Mouse (Mus musculus): ENCODE measurements at regions not wholly inside any gene's neighbourhood (a gene's known extent, or its start where the extent isn't known, plus 50 kb on each side); places are given as distances from the start of the nearest gene placed in this dataset.

DNA sequence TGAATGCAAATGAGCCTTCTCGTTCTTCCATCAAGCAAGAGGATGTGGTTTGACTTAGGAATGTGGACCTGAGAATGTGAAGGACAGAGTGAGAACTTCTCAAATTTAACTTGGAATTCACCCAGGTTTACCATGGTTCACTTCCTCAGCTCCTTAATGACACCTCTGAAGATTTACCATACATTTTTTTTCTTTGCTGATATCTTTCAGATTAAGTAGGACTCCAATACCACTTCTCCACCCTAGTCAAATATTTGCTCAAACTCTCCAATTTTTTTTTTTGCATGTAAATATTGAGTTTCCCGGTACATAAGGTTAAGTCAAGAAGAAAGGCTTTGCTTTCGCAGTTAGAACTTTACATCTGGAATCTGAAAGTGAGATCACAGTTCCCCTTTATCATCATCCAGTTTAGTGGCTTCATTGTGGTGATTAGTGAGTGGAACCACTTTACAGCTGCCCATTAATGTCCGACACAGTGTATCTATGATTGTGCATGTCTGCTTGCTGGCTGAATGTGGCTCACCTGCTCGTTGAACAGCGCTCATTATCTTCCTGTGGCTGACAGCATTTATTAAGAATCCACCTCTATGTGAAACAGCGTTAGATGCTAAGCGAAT, 446.0 kb upstream of the Adam34 start:
- 75% methylated on average over 8 of the region's 8 CpGs for WGBS
- no peak for DNase-seq (ENCODE audit: low spot score)
- Histone ChIP-seq H3K36me3 (no peaks in the 10 kb centered on the region), H3K9me3 (replicated peaks) (no peaks in the 10 kb centered on the region), H3K27me3 (ENCODE audit: low read depth, poor library complexity, severe bottlenecking) (no peaks in the 10 kb centered on the region), H3K27ac (no peak overlapping the region), H3K4me1 (no peaks in the 10 kb centered on the region), H3K4me3 (no peak overlapping the region)

DNA sequence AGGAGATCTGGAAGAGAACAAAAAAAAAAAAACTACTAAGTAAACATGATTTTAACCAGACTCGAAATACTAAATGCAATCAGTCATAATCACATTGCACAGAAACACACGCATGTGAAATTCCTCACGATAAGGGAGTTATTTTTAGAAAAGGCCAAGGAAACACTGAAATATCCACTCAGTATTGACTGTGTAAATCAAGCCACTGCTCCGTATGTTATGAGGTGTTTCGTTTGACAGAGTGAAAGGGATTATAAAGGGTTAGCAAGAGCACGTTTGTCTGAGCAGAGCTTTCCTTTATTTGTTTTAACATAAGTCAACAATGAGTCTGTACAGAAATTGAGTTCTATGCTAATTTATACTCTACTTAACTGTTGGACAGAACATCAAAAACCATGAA, 455.3 kb upstream of the Adam34 start:
- Histone ChIP-seq H3K27ac (no peak overlapping the region), H3K4me3 (no peak overlapping the region), H3K27me3 (ENCODE audit: low read depth, poor library complexity, severe bottlenecking) (no peaks in the 10 kb centered on the region), H3K9me3 (replicated peaks) (no peaks in the 10 kb centered on the region), H3K4me1 (no peaks in the 10 kb centered on the region), H3K36me3 (no peaks in the 10 kb centered on the region)
- 64% methylated on average over 6 of the region's 6 CpGs for WGBS
- no peak for DNase-seq (ENCODE audit: low spot score)

DNA sequence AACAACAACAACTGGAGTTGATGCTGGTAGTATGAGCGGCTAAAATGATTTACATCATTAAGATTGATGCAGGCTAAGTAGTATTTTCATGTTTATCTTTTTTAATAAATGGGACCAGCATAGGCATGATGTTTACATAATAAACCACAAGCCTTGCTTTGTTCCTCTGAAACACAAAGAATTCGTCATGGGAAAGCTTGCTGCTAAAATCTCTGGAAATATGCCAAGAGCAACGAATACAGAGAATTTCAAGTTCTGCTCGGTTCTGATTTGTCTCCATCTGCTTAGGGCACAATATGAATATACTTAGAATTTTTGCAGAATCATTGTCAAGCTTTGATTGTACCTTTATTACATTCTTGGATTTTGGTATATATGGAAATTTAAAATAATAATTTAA, 467.2 kb upstream of the Adam34 start:
- H3K36me3 ChIP-seq = no peaks in the 10 kb centered on the region
- H3K9me3 ChIP-seq (replicated peaks) = no peaks in the 10 kb centered on the region
- no peaks in the 10 kb centered on the region for H3K4me1 ChIP-seq
- H3K27ac ChIP-seq = no peak overlapping the region
- 93% methylated on average over 4 of the region's 4 CpGs for WGBS
- no peak overlapping the region for H3K4me3 ChIP-seq
- no peaks in the 10 kb centered on the region for H3K27me3 ChIP-seq (ENCODE audit: low read depth, poor library complexity, severe bottlenecking)
- no peak for DNase-seq (ENCODE audit: low spot score)

DNA sequence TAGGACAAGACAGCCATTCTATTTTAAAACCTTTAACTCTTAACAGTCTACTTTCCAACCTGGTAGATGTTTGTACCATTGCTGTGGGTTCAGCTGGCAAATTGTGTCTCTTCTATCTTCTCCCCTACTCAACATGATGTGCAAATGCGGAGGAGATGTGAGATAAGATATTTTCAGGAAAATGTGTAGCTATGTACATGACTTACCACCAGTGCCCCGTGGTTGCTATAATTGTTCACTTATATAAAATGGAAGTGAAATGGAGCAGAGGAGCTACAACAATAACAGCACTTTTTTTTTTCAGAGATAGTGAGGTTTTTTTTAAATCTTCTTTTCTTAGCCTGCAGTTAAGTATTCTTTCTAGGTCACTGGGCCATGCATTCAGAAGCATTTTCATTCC, 492.4 kb upstream of the Adam34 start:
- Histone ChIP-seq H3K36me3 (no peaks in the 10 kb centered on the region), H3K27me3 (ENCODE audit: low read depth, poor library complexity, severe bottlenecking) (no peaks in the 10 kb centered on the region), H3K9me3 (replicated peaks) (no peaks in the 10 kb centered on the region), H3K27ac (no peak overlapping the region), H3K4me3 (no peak overlapping the region), H3K4me1 (peaks cover 9% of the 10 kb centered on the region)
- no peak for DNase-seq (ENCODE audit: low spot score)
- 88% methylated on average over 2 of the region's 2 CpGs for WGBS

DNA sequence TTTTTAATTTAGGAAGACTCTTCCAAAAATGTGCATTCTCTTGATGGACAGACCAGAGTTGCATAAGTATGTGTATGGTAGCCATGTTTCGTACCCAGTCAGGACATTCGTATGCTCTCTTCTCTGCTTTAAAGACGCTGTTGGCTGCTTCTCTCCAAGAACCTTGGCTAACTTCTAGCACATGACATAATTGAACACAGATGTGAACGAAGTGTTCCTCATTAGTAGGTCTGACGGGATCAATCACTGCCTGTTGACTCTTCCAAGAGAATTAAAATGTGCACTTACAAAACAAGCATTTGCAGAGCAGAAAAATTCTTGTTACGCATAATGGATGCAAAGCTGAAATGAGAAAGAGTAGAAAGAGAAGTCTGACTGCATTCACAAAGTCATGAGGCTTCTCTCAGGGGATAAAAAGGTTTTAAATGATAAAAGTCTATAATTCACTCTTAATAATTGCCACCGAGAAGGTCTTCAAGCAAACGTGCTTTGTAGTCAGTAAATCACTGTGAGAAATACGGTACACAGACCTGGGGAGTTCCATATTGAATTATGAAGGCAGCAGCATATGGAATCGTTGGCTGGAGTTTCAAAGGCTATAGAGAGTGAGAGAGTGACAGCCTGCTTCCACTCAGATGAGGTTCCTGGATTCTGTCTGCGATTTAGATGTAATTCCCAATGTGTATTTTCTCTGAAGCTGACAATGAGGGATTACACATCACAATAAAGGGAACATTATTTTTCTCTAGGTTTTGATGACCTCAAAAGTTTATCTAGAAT, 496.7 kb upstream of the Adam34 start:
- no peaks in the 10 kb centered on the region for H3K36me3 ChIP-seq
- H3K4me3 ChIP-seq = no peak overlapping the region
- no peak for DNase-seq (ENCODE audit: low spot score)
- 26% methylated on average over 11 of the region's 11 CpGs for WGBS
- H3K4me1 ChIP-seq = peaks cover 9% of the 10 kb centered on the region
- no peaks in the 10 kb centered on the region for H3K9me3 ChIP-seq (replicated peaks)
- H3K27ac ChIP-seq = no peak overlapping the region; the same call in 1 of the 2 replicates
- H3K27me3 ChIP-seq (ENCODE audit: low read depth, poor library complexity, severe bottlenecking) = no peaks in the 10 kb centered on the region

DNA sequence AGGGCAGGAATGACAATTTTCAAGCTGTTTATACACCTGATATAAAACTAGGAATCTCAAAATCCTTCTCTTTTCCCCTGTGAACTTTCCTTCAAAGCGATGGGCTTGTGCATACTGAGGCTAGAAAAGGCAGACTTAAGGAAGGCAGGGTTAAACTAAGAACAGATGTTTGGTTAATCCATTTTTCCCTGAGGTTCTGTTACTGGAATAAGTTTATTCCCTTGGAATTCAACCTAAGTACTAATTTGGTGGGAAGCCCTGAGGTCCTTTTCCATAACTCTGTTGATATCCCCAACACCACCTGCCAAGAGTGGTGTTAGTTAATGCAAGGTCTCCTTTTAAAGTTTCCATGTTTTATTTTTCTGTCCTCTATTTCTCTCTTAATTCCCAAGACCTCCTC, 512.5 kb upstream of the Adam34 start:
- DNase-seq (ENCODE audit: low spot score) = no peak
- Histone ChIP-seq H3K27me3 (ENCODE audit: low read depth, poor library complexity, severe bottlenecking) (no peaks in the 10 kb centered on the region), H3K9me3 (replicated peaks) (no peaks in the 10 kb centered on the region), H3K27ac (no peak overlapping the region), H3K36me3 (no peaks in the 10 kb centered on the region), H3K4me3 (no peak overlapping the region), H3K4me1 (no peaks in the 10 kb centered on the region)
- WGBS = 76% methylated on average over 1 of the region's 1 CpGs

DNA sequence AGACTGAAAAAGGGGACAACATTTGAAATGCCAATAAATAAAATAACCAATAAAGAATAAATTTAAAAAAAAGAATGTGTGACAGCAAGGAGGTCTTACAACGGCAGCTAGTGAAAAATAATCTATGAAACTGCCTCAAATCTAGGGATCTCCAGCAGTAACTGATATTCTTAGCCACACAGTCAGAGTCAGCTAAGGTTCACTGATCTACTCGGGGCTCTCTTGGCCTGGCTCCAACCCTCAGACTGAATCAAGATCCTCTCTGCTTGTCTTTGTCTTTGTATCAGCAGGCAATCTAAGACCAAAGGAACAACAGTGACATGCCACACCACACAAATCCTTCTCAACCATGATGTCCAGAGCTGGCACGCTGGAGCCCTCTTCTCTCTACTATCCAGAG, 542.5 kb upstream of the Adam34 start:
- H3K9me3 ChIP-seq (replicated peaks) = no peaks in the 10 kb centered on the region
- no peak overlapping the region for H3K27ac ChIP-seq
- H3K27me3 ChIP-seq (ENCODE audit: low read depth, poor library complexity, severe bottlenecking) = no peaks in the 10 kb centered on the region
- peaks cover 7% of the 10 kb centered on the region for H3K4me1 ChIP-seq
- no peak overlapping the region for H3K4me3 ChIP-seq
- DNase-seq (ENCODE audit: low spot score) = no peak
- H3K36me3 ChIP-seq = no peaks in the 10 kb centered on the region
- WGBS = 91% methylated on average over 3 of the region's 3 CpGs

DNA sequence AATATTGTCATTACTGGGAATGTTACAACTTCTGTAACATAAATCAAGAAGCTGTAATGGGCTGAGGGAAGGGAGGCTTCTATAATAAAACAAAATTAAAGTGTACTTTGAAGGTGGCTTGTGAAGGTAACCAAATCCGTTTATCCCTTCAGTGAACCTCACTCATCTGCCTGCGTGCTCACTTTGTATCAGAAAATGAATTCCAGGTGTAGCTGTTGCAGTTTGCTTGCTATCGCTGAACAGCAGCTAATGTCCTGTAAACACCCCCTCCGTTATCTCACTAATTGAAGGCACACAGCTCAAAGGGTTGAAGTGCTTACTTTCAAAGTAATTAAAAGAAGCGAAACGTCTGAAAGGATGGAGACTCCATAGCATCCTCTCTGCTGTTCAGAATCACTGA, 547.2 kb upstream of the Adam34 start:
- 19% methylated on average over 6 of the region's 6 CpGs for WGBS
- Histone ChIP-seq H3K4me1 (peaks cover 12% of the 10 kb centered on the region), H3K27me3 (ENCODE audit: low read depth, poor library complexity, severe bottlenecking) (no peaks in the 10 kb centered on the region), H3K9me3 (replicated peaks) (no peaks in the 10 kb centered on the region), H3K27ac (no peak overlapping the region), H3K4me3 (no peak overlapping the region), H3K36me3 (no peaks in the 10 kb centered on the region)
- DNase-seq (ENCODE audit: low spot score) = no peak

DNA sequence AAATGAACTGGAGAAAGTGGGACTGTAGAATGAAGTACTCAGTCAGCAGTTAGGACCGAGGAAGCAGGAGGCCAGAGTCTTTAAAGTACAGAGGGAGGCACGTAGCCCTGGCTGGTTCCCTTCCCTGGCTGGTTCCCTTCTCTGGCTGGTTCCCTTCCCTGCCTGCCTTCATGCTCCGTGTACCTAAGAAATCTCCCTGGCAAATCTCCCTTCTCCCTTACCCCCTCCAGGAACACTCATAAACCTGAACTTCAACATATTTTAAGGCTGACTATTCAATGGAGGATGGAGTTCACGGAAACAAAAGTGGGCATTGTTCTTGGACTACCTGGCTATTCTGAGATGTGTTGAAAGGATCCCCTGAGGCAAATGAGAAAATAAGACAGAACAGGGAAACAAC, 551.2 kb upstream of the Adam34 start:
- 77% methylated on average over 4 of the region's 4 CpGs for WGBS
- Histone ChIP-seq H3K4me3 (no peak overlapping the region), H3K4me1 (peaks cover 12% of the 10 kb centered on the region), H3K9me3 (replicated peaks) (no peaks in the 10 kb centered on the region), H3K27me3 (ENCODE audit: low read depth, poor library complexity, severe bottlenecking) (no peaks in the 10 kb centered on the region), H3K27ac (no peak overlapping the region), H3K36me3 (no peaks in the 10 kb centered on the region)
- DNase-seq (ENCODE audit: low spot score) = no peak

DNA sequence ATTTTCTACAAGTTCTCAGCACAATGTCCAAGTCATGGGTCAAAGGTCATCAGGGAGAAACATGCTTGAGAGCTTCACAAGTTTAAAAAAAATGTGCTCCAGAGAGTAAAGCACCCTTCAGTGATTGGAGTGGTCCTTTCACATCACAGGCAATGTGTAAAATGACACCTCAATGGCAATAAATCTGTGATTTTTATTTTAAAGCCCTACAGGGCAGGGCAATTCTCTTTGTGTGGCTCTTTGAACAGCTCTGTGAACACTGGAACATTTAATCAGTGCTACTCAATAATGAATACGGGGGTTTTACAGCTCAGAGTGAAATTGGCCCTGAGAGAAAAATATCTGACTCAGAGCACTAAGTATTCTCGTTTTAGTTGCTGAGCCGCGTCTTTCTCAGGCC, 563.5 kb upstream of the Adam34 start:
- Histone ChIP-seq H3K4me3 (no peak overlapping the region), H3K9me3 (replicated peaks) (no peaks in the 10 kb centered on the region), H3K27ac (no peak overlapping the region), H3K4me1 (peaks cover 9% of the 10 kb centered on the region), H3K27me3 (ENCODE audit: low read depth, poor library complexity, severe bottlenecking) (no peaks in the 10 kb centered on the region), H3K36me3 (no peaks in the 10 kb centered on the region)
- 61% methylated on average over 4 of the region's 4 CpGs for WGBS
- DNase-seq (ENCODE audit: low spot score) = no peak

DNA sequence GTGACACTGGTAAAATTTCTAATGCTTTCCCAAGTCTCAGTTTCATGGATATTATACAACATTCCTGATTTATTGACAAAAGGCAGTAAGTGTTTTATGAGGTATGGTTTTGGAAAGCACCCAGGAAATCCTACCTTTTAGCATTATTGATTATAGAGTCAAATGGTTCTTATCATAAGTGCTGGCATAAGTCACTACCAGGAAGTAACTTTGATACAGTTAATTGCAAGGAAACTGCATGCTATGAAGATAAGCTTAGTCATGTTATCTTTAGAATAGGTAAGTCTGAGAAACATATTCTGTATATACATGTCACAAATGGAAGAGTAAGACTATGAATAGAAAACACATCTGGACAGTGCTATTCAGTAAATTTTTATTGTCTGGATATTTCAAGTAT, 608.4 kb upstream of the Adam34 start:
- no peak for DNase-seq (ENCODE audit: low spot score)
- Histone ChIP-seq H3K27me3 (ENCODE audit: low read depth, poor library complexity, severe bottlenecking) (no peaks in the 10 kb centered on the region), H3K36me3 (no peaks in the 10 kb centered on the region), H3K9me3 (replicated peaks) (no peaks in the 10 kb centered on the region), H3K27ac (no peak overlapping the region), H3K4me3 (no peak overlapping the region), H3K4me1 (no peaks in the 10 kb centered on the region)

DNA sequence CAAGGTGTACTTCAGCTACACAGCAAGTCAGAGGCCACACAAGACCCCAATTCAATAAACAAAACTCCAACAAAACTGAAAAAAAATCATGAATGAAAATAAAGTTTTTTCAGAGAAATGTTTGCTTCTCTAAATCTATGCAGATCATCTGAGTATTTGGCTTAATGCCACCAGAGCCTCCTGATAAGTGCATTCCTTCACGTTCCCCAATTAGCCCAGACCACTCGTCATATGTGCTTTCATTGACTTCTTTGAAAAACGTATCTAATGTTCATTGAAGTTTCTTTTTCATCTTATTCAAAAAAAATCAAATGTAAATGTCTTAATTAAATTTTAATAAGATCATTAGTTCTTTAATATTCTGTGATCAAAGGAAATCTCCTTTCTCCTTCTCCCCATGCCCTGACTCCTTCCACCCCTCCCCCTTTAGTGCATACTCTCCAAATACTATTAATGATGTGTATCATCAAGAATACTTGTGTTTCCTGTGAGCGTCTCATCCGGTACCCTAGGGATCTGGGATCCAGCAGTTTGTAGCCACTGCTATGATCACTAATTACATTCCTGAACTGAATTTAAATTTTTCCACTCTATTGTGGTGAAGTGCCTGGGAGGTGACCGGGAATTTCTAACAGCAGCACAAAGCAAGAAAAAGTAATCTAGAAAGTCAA, 600.8 kb upstream of the Fat1 start:
- H3K27me3 ChIP-seq (ENCODE audit: low read depth, poor library complexity, severe bottlenecking) = no peaks in the 10 kb centered on the region
- H3K36me3 ChIP-seq = no peaks in the 10 kb centered on the region
- no peak for DNase-seq (ENCODE audit: low spot score)
- H3K4me3 ChIP-seq = no peak overlapping the region
- H3K9me3 ChIP-seq (replicated peaks) = no peaks in the 10 kb centered on the region
- 86% methylated on average over 6 of the region's 6 CpGs for WGBS
- H3K4me1 ChIP-seq = no peaks in the 10 kb centered on the region
- no peak overlapping the region for H3K27ac ChIP-seq

DNA sequence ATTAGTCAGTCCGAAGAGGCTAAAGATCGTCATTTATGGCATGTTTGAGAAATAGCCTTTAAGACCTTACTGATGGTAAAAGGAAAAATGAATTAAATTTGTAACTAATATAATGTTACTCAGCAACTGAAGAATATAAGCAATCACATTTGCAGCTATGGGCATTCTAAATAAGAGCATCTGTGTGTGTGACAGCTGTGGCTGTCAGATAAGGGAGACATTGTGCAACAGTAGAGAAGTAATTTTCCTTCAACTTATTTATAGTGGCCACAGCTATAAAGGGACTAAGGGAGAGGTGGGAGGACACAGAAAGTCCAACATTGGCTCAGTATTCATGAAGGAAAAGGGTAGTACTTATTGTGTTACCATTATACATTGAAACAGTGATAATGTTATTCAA, 591.8 kb upstream of the Fat1 start:
- H3K4me1 ChIP-seq = no peaks in the 10 kb centered on the region
- H3K36me3 ChIP-seq = no peaks in the 10 kb centered on the region
- no peak overlapping the region for H3K4me3 ChIP-seq
- no peak overlapping the region for H3K27ac ChIP-seq
- H3K27me3 ChIP-seq (ENCODE audit: low read depth, poor library complexity, severe bottlenecking) = no peaks in the 10 kb centered on the region
- no peak for DNase-seq (ENCODE audit: low spot score)
- no peaks in the 10 kb centered on the region for H3K9me3 ChIP-seq (replicated peaks)
- WGBS = 93% methylated on average over 2 of the region's 2 CpGs
